Mouse (Mus musculus) megakaryocyte, embryonic 14.5 days (primary cell): Measurements from ENCODE around the gene Rbm20.

ENCODE experiments used
- FLI1 ChIP-seq: IDR thresholded peaks from 2 replicates; pipeline ENCODE4 v1.6.1; 2012; ENCODE audit warnings: low read length, inconsistent platforms, mixed read lengths
- GATA1 ChIP-seq: IDR thresholded peaks from 3 replicates; pipeline ENCODE4 v1.6.1; 2012; ENCODE audit warnings: mixed read lengths, low read length, inconsistent platforms, borderline replicate concordance

DNA sequence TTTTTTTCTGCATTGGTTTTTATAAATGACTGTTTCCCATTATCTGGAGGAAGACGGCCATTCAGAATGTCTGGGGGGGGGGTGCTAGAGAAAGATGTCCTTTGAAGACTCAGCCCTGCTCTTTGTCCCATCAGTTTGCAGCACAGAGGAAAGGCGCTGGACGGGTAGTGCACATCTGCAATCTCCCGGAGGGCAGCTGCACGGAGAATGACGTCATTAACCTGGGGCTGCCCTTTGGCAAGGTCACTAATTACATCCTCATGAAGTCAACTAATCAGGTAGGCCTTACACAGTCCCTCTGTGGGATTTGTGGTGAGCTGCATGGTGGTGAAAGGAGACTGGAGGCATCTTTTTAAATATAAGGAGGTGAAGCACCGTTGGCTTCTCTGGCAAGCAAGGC, 155.4 kb downstream of the Rbm20 start:
- TF ChIP-seq GATA1: no peak
- no peak for TF ChIP-seq FLI1
